Mouse (Mus musculus): ENCODE measurements at regions not wholly inside any gene's neighbourhood (a gene's known extent, or its start where the extent isn't known, plus 50 kb on each side); places are given as distances from the start of the nearest gene placed in this dataset.

- no peak for DNase-seq
Observed at GRCm38 (mm10) chr8:64421502-64422199, 215.6 kb upstream of the Tll1 start.

DNA sequence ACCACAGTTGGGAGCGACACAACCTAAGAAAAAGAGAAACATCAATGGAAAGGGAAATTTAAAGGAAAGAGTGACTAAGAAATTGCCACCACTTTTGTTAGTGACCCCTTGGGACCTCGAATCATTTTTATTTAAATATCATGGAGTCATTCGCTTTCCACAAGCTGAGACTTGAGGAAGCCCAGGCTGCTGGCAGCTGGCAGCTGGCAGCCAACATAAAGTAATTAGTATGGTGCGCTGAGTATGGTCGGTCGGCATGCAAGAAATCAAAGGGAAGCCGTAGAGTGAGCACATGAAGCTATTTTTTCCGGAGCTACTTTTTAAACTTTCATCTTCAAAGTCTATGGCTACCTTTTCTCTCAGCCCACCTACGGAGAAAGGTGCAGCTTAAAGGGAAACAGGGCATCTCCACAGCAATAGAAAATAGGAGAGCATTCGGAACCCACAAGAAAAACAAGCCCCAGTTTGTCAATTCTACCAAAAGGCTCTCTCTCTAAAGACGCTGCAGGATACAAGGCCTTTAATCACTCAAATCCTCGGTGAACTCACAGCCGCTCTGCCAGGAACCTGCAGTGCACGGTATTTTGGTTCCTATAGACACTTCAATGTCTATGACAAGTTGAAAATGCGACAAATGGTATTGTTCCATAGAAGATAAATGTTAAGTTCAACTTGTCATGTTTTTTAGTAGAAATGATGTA, 206.6 kb upstream of the Tll1 start:
- no peak for DNase-seq

GRCm38 (mm10) chr8:64406775-64407490, 200.9 kb upstream of the Tll1 start:
- DNase-seq: no peak

DNA sequence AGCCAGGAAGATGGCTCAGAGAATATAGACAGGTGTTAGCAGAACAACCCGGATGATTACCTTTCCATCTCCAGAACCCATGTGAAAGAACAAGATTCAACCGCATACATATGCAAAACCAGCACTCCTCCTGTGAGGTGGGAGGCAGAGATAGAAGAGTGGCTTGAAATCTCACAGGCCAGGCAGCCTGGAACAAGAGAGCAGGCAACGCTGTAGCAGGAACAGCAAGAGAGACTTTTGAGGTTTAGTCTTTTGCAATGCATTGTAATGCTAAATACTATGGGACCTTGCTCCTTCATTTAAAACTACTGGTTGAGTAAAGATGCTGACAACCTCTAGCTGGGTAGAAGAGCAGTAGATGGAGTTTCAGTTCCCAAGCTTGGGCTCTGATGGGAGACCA, 193.5 kb upstream of the Tll1 start:
- no peak for DNase-seq

DNA sequence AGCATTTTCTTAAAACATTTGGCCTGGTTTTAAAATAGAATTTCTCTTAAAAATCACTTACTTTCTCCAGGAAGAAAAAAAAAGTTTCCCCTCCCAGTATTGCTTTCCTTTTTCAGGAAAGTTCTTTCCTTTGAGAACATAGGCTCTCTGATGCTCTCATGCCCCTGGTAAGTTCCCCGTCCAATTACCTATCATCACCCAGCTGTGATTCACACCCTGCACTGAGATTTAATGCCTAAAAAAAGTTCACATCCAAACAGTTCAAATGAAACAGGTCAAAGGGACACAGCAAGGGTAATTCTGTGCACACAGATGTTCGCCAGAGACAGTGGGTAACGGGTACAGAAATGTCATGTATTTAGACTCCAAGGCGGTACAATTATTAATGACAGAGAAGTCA, 191.8 kb upstream of the Tll1 start:
- no peak for DNase-seq

DNA sequence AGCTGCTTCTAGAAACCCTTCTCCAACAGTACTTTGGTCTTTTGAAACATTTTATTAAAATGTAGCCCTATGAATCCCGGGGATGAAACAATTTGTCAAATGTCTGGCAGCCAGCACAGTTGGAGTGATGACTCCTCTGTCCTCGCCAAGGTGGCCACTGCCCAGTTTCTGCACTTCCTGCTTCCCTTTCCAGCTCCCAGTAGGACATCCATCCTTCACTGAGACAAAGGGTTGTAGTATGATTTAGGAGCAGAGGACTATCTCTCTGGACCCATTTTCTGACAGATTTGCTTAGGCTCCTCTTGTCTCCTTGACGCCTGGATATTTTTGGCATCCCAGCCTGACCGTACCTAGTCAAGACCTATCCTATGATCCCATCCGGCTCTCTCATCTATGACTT, 189.7 kb upstream of the Tll1 start:
- DNase-seq: no peak

DNA sequence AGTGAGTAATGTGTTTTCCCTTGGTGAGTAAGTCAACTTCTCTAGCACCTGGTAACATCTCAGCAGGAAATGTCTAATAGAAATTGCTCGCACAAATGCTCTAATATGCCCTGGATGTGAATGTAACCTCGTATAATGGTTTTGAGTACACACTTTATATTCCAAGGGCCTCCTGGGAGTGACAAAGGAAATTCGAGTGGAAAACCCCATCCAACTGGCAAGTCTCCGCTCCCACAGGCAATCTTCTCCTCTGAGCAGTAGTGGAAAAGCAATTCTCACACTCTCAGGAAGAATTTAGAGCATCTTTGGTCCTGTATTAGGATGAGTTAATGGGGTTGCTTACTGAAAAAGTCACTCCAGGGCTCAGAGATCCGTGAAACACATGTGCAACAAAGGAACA, 183.4 kb upstream of the Tll1 start:
- no peak for DNase-seq

GRCm38 (mm10) chr8:64388299-64388698, 182.2 kb upstream of the Tll1 start:
- no peak for DNase-seq

- no peak for DNase-seq
Observed at GRCm38 (mm10) chr8:64379732-64380349, 173.8 kb upstream of the Tll1 start.

DNA sequence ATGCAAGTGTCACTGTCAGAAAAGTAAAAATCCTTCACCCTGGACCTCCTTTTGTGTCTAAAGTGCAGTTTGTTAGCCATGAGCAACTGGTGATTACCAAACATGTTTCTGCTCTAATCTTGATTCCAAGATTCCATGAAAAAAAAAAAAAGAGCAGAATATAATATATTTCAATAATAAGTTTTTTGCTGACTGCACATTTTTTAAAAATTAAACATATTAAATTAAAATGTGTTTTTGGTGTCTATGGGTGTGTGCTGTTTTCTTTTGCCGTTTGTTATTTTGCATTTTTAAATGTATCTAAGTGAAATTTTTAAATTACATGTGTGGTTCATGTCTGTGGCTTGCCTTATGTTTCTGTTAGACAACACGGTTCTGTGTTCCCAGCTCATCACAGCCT, 171.8 kb upstream of the Tll1 start:
- DNase-seq: no peak

DNA sequence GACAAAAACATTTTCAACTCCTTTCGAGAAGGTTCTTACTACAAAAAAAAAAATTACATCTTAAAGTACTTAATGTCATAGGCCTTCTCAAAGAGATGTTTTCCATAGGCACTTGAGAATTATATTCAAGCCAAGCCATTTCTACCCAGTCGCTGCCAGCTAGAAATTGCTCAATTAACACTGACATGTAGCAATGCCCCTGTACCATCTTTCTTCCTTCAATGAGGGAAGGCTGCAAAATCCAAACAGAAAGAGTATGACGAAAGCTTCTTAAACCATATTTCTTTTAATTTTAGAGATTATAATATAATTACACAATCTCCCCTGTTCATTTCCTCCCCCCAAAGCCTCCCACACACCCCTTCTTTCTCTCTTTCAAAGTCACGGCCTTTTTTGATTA, 169.4 kb upstream of the Tll1 start:
- DNase-seq: no peak

DNA sequence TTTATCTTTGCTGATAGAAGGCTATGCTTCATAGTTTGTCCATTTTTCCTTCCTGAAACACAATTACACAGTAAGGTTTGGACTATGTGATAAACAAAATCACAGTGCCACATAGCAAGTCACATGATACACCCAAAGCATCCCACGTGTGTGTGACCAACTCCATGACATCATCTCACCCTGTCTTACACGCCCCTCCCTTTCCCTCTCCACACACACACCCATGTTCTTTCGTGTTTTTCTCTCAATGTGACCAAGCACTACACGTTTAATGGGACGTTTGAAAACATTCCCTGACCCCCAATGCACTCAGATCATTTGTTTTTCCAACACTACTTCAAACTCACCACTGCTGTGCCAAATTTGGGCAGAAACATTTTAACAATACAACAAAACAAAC, 168.9 kb upstream of the Tll1 start:
- DNase-seq: no peak

DNA sequence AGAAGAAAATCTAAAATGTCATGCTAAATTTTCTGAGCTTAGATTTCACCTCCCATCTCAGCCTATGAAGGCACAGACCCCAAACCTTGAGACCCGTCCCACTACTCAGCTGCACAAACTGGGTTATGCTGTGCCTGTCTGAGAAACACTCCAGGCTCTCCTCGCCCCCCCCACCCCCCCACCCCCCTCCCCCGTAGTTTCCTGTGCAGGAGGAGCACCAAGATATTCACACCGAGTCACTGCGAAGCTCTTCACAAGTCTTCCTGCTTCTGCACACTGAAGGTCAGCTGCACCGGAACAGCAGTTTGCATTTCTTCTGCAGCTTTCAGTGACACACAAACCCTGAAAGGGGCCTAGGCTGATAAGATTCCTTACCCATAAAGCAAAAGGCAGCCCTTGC, 163.9 kb upstream of the Tll1 start:
- no peak for DNase-seq

DNA sequence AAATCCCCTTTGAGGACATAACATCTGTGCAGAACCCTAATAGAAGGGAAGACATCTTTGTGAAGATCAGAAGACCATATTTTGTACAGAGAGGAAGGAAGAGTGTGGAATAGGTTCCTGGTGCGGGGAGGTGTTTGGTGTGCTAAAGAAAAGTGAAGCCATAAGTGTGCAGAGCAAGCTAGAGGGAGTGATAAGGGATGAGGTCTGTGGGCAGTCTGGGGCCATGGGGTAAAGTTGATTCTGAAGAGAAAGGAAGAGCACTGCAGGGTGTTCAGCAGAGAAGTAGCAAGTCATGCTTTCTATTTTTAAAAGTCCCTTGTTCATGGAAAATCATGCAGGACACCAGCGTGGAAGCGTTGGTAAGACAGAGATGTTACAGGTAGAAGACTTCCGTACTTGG, 161.8 kb upstream of the Tll1 start:
- no peak for DNase-seq

- no peak for DNase-seq
Observed at GRCm38 (mm10) chr8:64366974-64367266, 160.8 kb upstream of the Tll1 start.

- no peak for DNase-seq
Observed at GRCm38 (mm10) chr8:64366226-64366973, 160.3 kb upstream of the Tll1 start.

GRCm38 (mm10) chr8:64357092-64357491, 151.0 kb upstream of the Tll1 start:
- no peak for DNase-seq

DNA sequence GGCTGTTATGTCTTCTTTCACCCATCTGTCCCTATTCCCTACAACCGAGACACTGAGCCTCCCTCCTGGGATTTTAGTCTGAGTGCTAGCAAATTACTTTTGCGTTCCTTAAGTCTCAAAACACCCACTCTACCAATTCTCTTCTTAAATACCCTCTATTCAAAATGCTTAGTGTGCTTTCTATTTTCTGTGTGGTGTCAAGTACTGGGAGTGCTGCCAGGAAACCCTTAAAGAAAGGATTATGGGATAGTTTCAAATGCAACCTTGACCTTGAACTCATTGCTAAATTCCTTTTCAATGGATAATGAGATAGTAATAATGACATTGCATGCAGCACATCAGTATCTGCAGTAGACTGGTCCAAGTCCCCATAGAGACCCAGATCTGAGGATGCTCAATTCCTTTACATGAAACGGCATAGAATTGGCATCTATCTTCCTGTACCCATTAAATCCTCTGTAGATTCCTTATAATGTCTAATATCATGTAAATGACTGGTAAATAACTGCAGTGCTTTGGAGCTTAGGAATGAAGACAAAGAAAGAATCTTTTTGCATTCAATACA, 142.1 kb upstream of the Tll1 start:
- DNase-seq: no peak

DNA sequence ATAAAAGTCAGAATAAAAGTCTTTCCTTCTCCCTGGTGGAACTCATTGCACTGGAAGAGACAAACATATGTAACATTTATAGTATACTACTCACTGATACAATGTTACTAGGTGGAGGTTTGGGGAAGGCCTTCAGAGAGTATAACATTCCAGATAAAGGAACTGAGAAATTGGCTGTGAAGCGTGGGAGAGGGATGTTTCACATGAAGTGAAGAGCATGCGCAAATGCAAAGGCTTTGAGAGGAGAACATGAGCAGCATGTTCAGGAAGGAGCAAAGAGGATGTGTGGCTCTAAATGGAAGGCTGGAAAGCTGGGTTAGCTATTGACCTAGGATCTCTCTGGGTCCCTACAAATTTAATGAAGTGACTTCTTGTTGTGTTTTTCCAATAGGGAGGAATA, 141.4 kb upstream of the Tll1 start:
- DNase-seq: no peak

DNA sequence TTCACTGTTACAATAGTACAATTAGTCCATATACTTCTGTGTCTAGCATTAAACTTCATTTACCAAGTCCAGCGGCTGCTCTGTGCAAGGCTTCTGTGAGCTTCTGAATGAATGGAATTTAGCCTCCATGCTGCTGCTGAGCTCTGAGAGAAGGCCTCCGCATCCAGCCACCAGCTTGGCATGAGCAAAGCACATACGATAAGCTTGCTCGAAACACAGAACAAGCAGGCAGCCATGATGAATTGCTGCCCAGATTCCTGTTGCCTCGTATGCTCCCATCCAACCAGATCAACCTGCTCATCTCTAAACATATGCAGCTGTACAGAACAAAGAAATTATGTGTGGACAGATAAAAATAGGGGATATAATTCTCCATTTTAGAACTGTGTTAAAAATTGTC, 140.4 kb upstream of the Tll1 start:
- no peak for DNase-seq

- DNase-seq: no peak
Observed at GRCm38 (mm10) chr8:64344933-64345332, 138.9 kb upstream of the Tll1 start.

GRCm38 (mm10) chr8:64343600-64343999, 137.5 kb upstream of the Tll1 start:
- DNase-seq: no peak

GRCm38 (mm10) chr8:64342397-64342796, 136.3 kb upstream of the Tll1 start:
- no peak for DNase-seq
